Mouse (Mus musculus) erythroblast, embryonic 14.5 days (primary cell): ENCODE measurements around the gene Dazl.

Experiments used
- GATA1 ChIP-seq: IDR thresholded peaks from 2 replicates; pipeline ENCODE4 v1.6.1; 2012; ENCODE audit warnings: low read length, inconsistent platforms, mixed read lengths
- TAL1 ChIP-seq: IDR thresholded peaks from 3 replicates; pipeline ENCODE4 v1.6.1; 2012; ENCODE audit warnings: low read length, inconsistent platforms, mixed read lengths

GRCm38 (mm10) chr17:50235943-50236701 lies 57.3 kb downstream of the Dazl start:
- TF ChIP-seq TAL1 (no peak), GATA1 (no peak)
